Comparison of ENCODE assay signal across 19 mouse cellular contexts in the genomic region with DNA sequence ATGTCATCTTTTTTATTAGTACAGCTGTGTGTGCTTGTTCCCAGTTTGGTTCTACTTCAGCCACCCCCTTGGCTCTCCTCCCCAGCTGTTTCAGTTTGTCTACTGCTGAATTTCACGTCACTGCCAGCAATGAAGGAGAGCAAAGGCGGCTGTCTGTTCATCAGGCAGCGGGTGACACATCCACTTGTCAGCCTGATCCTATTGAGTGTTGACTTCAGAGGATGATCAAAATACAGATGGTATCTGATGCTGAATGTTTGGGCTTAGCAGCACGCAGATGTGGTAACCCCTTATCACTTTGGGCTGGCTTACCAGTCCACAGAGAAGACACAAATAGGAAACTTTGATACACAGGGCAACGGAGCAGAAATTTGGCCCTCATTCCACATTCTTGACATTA.
DNase-seq lines count a peak whose midpoint lies in the region; ATAC-seq and TF ChIP-seq lines count a peak whose summit lies in the region.
"Had no signal": no experiment of that assay in that cellular context is flagged by ENCODE, and none has a peak within 500 bp of the region (broad histone marks: within the 10 kb centered on the region; RNA-seq: fewer than 3 reads in every experiment).

No protein-coding gene starts in this region.

- H3K4me1 ChIP-seq in heart, adult 2 months (ENCODE audit: control insufficient read depth, insufficient read depth, low read length), result no peaks in the 10 kb centered on the region
- no peaks in the 10 kb centered on the region for H3K4me1 ChIP-seq in hindbrain, embryonic 11.5 days (replicated peaks; ENCODE audit: control insufficient read depth, insufficient read depth, low read length)
- H3K4me1 ChIP-seq: embryonic facial prominence, embryonic 12.5 days; lung, embryonic 15.5 days had no signal

- TF ChIP-seq EP300 in heart, adult 2 months (IDR thresholded peaks at IDR 0.05; ENCODE audit: insufficient read depth, low read depth, low read length), result no peak

- DNase-seq in heart, postnatal 10 days, result peak; percentile 16 to 31
- no peak for DNase-seq in heart, adult 2 months
- DNase-seq in adipocyte (ENCODE audit: low spot score) (peak; percentile 79), liver (peak; percentile 54)
- no peak for DNase-seq in ovary, postnatal 14 days (ENCODE audit: low spot score)
- DNase-seq in hindbrain, embryonic 11.5 days (ENCODE audit: low spot score), result no peak
- DNase-seq: adrenal gland, adult 8-10 months; cerebellum, postnatal 25 days; kidney, adult 8-10 months; kidney, postnatal 4 days; thymus, postnatal 25 days had no signal

- H3K27ac ChIP-seq in heart, adult 2 months, result no peak overlapping the region; the same call in 1 of the 2 replicates
- no peak overlapping the region for H3K27ac ChIP-seq in hindbrain, embryonic 11.5 days (ENCODE audit: low read depth, low read length)
- H3K27ac ChIP-seq: embryonic facial prominence, embryonic 12.5 days; forebrain, embryonic 12.5 days; limb, embryonic 10.5 days; lung, embryonic 15.5 days had no signal

- 44% methylated on average over 5 of the region's 5 CpGs for WGBS in heart, adult 2 months
- WGBS in hindbrain, embryonic 11.5 days, result 85% methylated on average over 5 of the region's 5 CpGs

- H3K4me3 ChIP-seq in heart, adult 2 months, result no peak overlapping the region
- H3K4me3 ChIP-seq in hindbrain, embryonic 11.5 days (ENCODE audit: low read depth, low read length), result no peak overlapping the region
- H3K4me3 ChIP-seq: embryonic facial prominence, embryonic 12.5 days; forebrain, embryonic 12.5 days; limb, embryonic 10.5 days; lung, embryonic 15.5 days; megakaryocyte, embryonic 14.5 days had no signal

- no peaks in the 10 kb centered on the region for H3K79me2 ChIP-seq in heart, adult 2 months (replicated peaks; ENCODE audit: control insufficient read depth, insufficient read depth, low read length)

- H3K4me2 ChIP-seq in hindbrain, embryonic 11.5 days (replicated peaks; ENCODE audit: low read depth, low read length), result no peak overlapping the region
- H3K4me2 ChIP-seq: embryonic facial prominence, embryonic 12.5 days; forebrain, embryonic 12.5 days; lung, embryonic 15.5 days had no signal

- H3K9ac ChIP-seq in heart, adult 2 months (ENCODE audit: low read depth, low read length), result no peak overlapping the region
- H3K9ac ChIP-seq in hindbrain, embryonic 11.5 days (ENCODE audit: low read depth, low read length), result no peak overlapping the region
- H3K9ac ChIP-seq: embryonic facial prominence, embryonic 12.5 days; forebrain, embryonic 12.5 days; lung, embryonic 15.5 days had no signal

- intact Hi-C loops in heart, postnatal 10 days (cut with DNase I), result no loop called here
- intact Hi-C loops in heart, adult 2 months (cut with DNase I), result no loop called here

- no peak for TF ChIP-seq CTCF in heart, adult 2 months (IDR thresholded peaks at IDR 0.05)

- TF ChIP-seq POLR2A in heart, adult 2 months (IDR thresholded peaks at IDR 0.05; ENCODE audit: insufficient read depth, low read depth, low read length), result no peak

- H3K36me3 ChIP-seq in heart, adult 2 months (ENCODE audit: control insufficient read depth, insufficient read depth, low read length), result no peaks in the 10 kb centered on the region
- no peaks in the 10 kb centered on the region for H3K36me3 ChIP-seq in hindbrain, embryonic 11.5 days (ENCODE audit: control insufficient read depth, insufficient read depth, low read length)
- H3K36me3 ChIP-seq: embryonic facial prominence, embryonic 12.5 days; forebrain, embryonic 12.5 days; limb, embryonic 10.5 days; lung, embryonic 15.5 days had no signal

- H3K9me3 ChIP-seq in hindbrain, embryonic 11.5 days (ENCODE audit: control insufficient read depth, low read length), result no peaks in the 10 kb centered on the region
- H3K9me3 ChIP-seq: embryonic facial prominence, embryonic 12.5 days; forebrain, embryonic 12.5 days; limb, embryonic 10.5 days; lung, embryonic 15.5 days; megakaryocyte, embryonic 14.5 days had no signal

- no peaks in the 10 kb centered on the region for H3K27me3 ChIP-seq in heart, adult 2 months (ENCODE audit: control insufficient read depth, insufficient read depth, low read length)
- H3K27me3 ChIP-seq in hindbrain, embryonic 11.5 days (ENCODE audit: control insufficient read depth, insufficient read depth, low read length), result no peaks in the 10 kb centered on the region
- H3K27me3 ChIP-seq: embryonic facial prominence, embryonic 12.5 days; forebrain, embryonic 12.5 days; lung, embryonic 15.5 days had no signal

- peak; percentile 62 for ATAC-seq in megakaryocyte progenitor cell, adult 5-6 weeks (replicated peaks; ENCODE audit: poor library complexity)
- no peak for ATAC-seq in hindbrain, embryonic 11.5 days (ENCODE audit: low FRiP score)
- no peak for ATAC-seq in cerebellum, adult (ENCODE audit: insufficient number of reproducible peaks, low FRiP score, low TSS enrichment)
- ATAC-seq: hindbrain, embryonic 16.5 days had no signal

Comparison
In these comparisons a context has a peak if more than half of its experiments do, and no peak if none do; other contexts are left out.
1. DNase-seq: peak in heart, postnatal 10 days (2 of 2), adipocyte (single experiment) and liver (single experiment); none in heart, adult 2 months (0 of 2), ovary, postnatal 14 days (single experiment) and hindbrain, embryonic 11.5 days (single experiment).